Mouse (Mus musculus) cerebellum, adult 2 months (tissue): ENCODE results near the gene Rab19.

Source experiments
- CTCF ChIP-seq: fragments of 200-500 bp; IDR thresholded peaks from 2 replicates; pipeline ENCODE4 v1.5.1; 2011; ENCODE audit warnings: low read depth, mild to moderate bottlenecking, control low read depth, low read length, moderate library complexity, borderline replicate concordance; ENCODE audit not compliant: insufficient read depth
- POLR2A ChIP-seq: fragments of 200-500 bp; IDR thresholded peaks from 2 replicates; pipeline ENCODE4 v1.6.1; 2011; ENCODE audit warnings: low read length, control low read depth, borderline replicate concordance; ENCODE audit not compliant: insufficient read depth

DNA sequence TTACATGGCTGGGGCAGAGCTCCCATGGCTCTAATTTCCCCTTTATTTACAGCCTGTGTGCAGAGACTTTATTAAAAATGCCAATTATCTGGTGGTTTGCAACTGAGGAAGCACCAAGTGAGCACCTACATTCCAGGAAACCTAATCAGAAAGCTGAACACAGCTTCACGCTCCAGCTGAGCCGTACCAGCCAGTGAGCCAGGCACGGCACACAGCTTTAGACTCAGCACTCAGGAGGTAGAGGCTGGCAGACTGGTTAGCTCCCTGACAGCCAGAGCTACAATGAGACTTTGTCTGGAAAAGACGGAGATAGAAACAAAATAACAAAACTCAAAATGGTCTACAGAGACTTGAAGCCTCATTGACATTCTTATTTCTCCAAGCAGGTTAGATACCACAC, 14.5 kb downstream of the Rab19 start:
- TF ChIP-seq CTCF, result no peak
- TF ChIP-seq POLR2A, result no peak
